Mouse (Mus musculus) bone marrow macrophage, adult 2 months (primary cell): ENCODE data around the gene Ttll10. TPM values are rescaled to one million over a fixed set of nuclear protein-coding genes. Genes with fewer than 3 reads are reported as not detected.

Source experiments
- H3K27ac ChIP-seq: 2 replicates; pipeline ENCODE4 v1.5.1; 2012; ENCODE audit warnings: low read depth, low read length; ENCODE audit not compliant: insufficient read depth
- H3K4me1 ChIP-seq: 2 replicates; pipeline ENCODE4 v1.6.1; 2012; ENCODE audit warnings: low read length; ENCODE audit not compliant: control insufficient read depth, insufficient read depth
- H3K4me3 ChIP-seq: 2 replicates; pipeline ENCODE4 v1.5.1; 2012; ENCODE audit warnings: mild to moderate bottlenecking, low read length, moderate library complexity; ENCODE audit not compliant: insufficient read depth
- CTCF ChIP-seq: IDR thresholded peaks from 2 replicates; pipeline ENCODE4 v1.5.1; 2012; ENCODE audit warnings: low read depth, mild to moderate bottlenecking, low read length, moderate library complexity
- POLR2A ChIP-seq: IDR thresholded peaks from 2 replicates; pipeline ENCODE4 v1.6.1; 2012; ENCODE audit warnings: mild to moderate bottlenecking, low read depth, low read length, borderline replicate concordance
- polyA plus RNA-seq: library from polyadenylated mRNA; stranded (reverse); fragments of >200 nt; gene quantifications from 2 replicates; pipeline ENCODE4 v1.2.4, GENCODE M21; 2012; ENCODE audit not compliant: missing spikeins, insufficient read depth, insufficient read length

Gene Ttll10
- polyA plus RNA-seq = not detected in 2 replicates

- Histone ChIP-seq H3K27ac (no peak within 1 kb of the TSS), H3K4me3 (no peak within 1 kb of the TSS), H3K4me1 (no peaks in the 10 kb centered on the region)
- TF ChIP-seq CTCF = no peak
- TF ChIP-seq POLR2A = no peak
Observed at GRCm38 (mm10) chr4:156059261-156059660, at the start of gene Ttll10. Ttll10 (minus strand) TSS chr4:156059414.

GRCm38 (mm10) chr4:156103342-156103741 lies 44.1 kb upstream of the Ttll10 start:
- TF ChIP-seq POLR2A (no peak), CTCF (no peak)
- no peak overlapping the region for H3K4me3 ChIP-seq
- H3K4me1 ChIP-seq = peaks cover 14% of the 10 kb centered on the region
- no peak overlapping the region for H3K27ac ChIP-seq

GRCm38 (mm10) chr4:156101481-156101903 lies 42.3 kb upstream of the Ttll10 start:
- no peak overlapping the region for H3K27ac ChIP-seq
- H3K4me3 ChIP-seq = no peak overlapping the region
- H3K4me1 ChIP-seq = peaks cover 7% of the 10 kb centered on the region
- TF ChIP-seq POLR2A (no peak), CTCF (no peak)

GRCm38 (mm10) chr4:156100501-156100900 lies 41.3 kb upstream of the Ttll10 start:
- H3K4me3 ChIP-seq = no peak overlapping the region
- no peak overlapping the region for H3K27ac ChIP-seq
- H3K4me1 ChIP-seq = peaks cover 2% of the 10 kb centered on the region
- no peak for TF ChIP-seq CTCF
- TF ChIP-seq POLR2A = no peak

GRCm38 (mm10) chr4:156099427-156099826 lies 40.2 kb upstream of the Ttll10 start:
- Histone ChIP-seq H3K27ac (no peak overlapping the region), H3K4me1 (no peaks in the 10 kb centered on the region), H3K4me3 (no peak overlapping the region)
- TF ChIP-seq POLR2A = no peak

- H3K4me3 ChIP-seq = no peak overlapping the region
- H3K27ac ChIP-seq = no peak overlapping the region
- no peaks in the 10 kb centered on the region for H3K4me1 ChIP-seq
- TF ChIP-seq POLR2A = no peak
- TF ChIP-seq CTCF = no peak
Observed at GRCm38 (mm10) chr4:156097770-156098366, 38.7 kb upstream of the Ttll10 start.

GRCm38 (mm10) chr4:156096191-156096590 lies 37.0 kb upstream of the Ttll10 start:
- TF ChIP-seq CTCF (no peak), POLR2A (no peak)

GRCm38 (mm10) chr4:156093758-156094157 lies 34.5 kb upstream of the Ttll10 start:
- H3K27ac ChIP-seq = no peak overlapping the region
- TF ChIP-seq POLR2A (no peak), CTCF (no peak)
- no peak overlapping the region for H3K4me3 ChIP-seq
- H3K4me1 ChIP-seq = no peaks in the 10 kb centered on the region

More at GRCm38 (mm10) chr4:156096191-156096590, 37.0 kb upstream of the Ttll10 start:
- Histone ChIP-seq H3K4me1 (no peaks in the 10 kb centered on the region), H3K27ac (no peak overlapping the region), H3K4me3 (no peak overlapping the region)

- no peak for TF ChIP-seq CTCF
- TF ChIP-seq POLR2A = no peak
- H3K4me3 ChIP-seq = no peak overlapping the region
- no peak overlapping the region for H3K27ac ChIP-seq
- peaks cover 5% of the 10 kb centered on the region for H3K4me1 ChIP-seq
Observed at GRCm38 (mm10) chr4:156092765-156093164, 33.6 kb upstream of the Ttll10 start.

- no peak overlapping the region for H3K27ac ChIP-seq
- peaks cover 7% of the 10 kb centered on the region for H3K4me1 ChIP-seq
- TF ChIP-seq POLR2A = no peak
- no peak for TF ChIP-seq CTCF
- no peak overlapping the region for H3K4me3 ChIP-seq
Observed at GRCm38 (mm10) chr4:156091236-156091635, 32.0 kb upstream of the Ttll10 start.

- TF ChIP-seq CTCF = no peak
- no peak for TF ChIP-seq POLR2A
- Histone ChIP-seq H3K4me1 (peaks cover 12% of the 10 kb centered on the region), H3K4me3 (no peak overlapping the region), H3K27ac (no peak overlapping the region)
Observed at GRCm38 (mm10) chr4:156087398-156088087, 28.3 kb upstream of the Ttll10 start.
